Mouse (Mus musculus): ENCODE measurements around the gene Olfr9. TPM values are rescaled to one million over a fixed set of nuclear protein-coding genes. Genes with fewer than 3 reads are reported as not detected.

The Olfr9 gene
- total and polyA plus RNA-seq, 2 experiments from 2014 or later = not detected

DNA sequence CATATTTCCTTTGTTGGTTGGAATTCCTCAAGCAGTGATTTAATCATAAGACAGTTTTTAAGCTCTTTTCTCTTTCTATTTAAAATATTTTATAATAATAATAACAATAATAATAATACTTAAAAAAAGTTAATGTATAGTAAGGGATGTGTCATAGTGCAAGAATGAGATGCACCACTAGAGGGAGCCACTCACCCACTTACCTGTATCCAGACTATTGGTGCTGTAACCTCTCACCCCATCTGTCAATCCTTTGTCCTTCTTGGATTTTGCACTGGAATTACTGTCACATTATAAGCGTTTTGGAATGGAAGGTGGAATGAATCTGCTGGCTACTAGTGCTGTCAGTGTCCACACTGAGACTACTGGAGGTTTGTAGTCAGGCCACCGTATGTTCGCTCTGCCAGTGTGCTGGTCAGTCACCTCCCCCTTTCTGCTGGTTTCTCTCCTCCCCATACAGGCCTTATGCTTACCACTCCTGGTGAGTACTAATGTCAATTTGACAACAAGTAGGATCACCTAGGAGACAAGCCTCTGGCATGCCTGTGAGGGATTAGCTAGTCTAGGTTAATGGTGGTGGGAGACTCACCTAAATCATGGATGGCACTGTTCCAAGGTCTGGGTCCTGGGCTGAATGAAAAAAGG, 36.9 kb downstream of the Olfr9 start:
- H3K36me3 ChIP-seq (replicated peaks; ENCODE audit: control insufficient read depth, insufficient read depth, low read length) = no peaks in the 10 kb centered on the region
- no peak overlapping the region for H3K9ac ChIP-seq (replicated peaks; ENCODE audit: low read depth, low read length)
- no peak overlapping the region for H3K27ac ChIP-seq (ENCODE audit: low read depth)
- H3K4me2 ChIP-seq (ENCODE audit: low read depth, low read length) = no peak overlapping the region
- no peaks in the 10 kb centered on the region for H3K27me3 ChIP-seq (ENCODE audit: control insufficient read depth, insufficient read depth, low read length)
- ATAC-seq (ENCODE audit: insufficient read depth, low read depth) (no peak), DNase-seq (ENCODE audit: low spot score) (no peak)
- no peaks in the 10 kb centered on the region for H3K4me1 ChIP-seq (ENCODE audit: control insufficient read depth, insufficient read depth)
- peak; percentile 57 for TF ChIP-seq CTCF (IDR thresholded peaks at IDR 0.05; ENCODE audit: low read depth)
- TF ChIP-seq EP300 (IDR thresholded peaks at IDR 0.05; ENCODE audit: low read depth) = no peak
- no peaks in the 10 kb centered on the region for H3K9me3 ChIP-seq (replicated peaks; ENCODE audit: control insufficient read depth, low read length)
- WGBS = 58% methylated on average over 3 of the region's 3 CpGs
- H3K4me3 ChIP-seq (ENCODE audit: low read depth, low read length) = no peak overlapping the region

DNA sequence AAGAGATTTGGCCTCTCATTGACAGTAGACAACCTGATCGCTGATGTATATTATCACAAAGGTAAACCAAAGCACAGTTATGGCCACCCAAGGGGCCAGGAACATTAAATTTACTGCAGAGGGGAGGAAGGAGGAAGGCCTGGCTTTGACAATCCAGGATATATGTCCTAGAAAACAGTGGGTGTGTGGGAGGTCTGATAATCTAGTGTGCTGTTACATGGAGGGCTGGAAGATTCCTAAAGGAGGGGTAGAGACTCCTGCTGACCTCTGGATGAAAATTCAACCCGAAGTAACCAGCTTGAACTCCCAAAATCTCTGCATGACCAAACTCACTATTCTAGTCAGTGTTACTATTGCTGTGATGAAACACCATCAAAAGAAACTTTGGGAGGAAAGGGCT, 39.1 kb downstream of the Olfr9 start:
- 74% methylated on average over 2 of the region's 2 CpGs for WGBS
- TF ChIP-seq EP300 (IDR thresholded peaks at IDR 0.05; ENCODE audit: low read depth) (no peak), CTCF (IDR thresholded peaks at IDR 0.05; ENCODE audit: low read depth) (no peak)
- Histone ChIP-seq H3K9ac (replicated peaks; ENCODE audit: low read depth, low read length) (no peak overlapping the region), H3K36me3 (replicated peaks; ENCODE audit: control insufficient read depth, insufficient read depth, low read length) (no peaks in the 10 kb centered on the region), H3K27ac (ENCODE audit: low read depth) (no peak overlapping the region), H3K9me3 (replicated peaks; ENCODE audit: control insufficient read depth, low read length) (no peaks in the 10 kb centered on the region), H3K4me3 (ENCODE audit: low read depth, low read length) (no peak overlapping the region), H3K4me1 (ENCODE audit: control insufficient read depth, insufficient read depth) (no peaks in the 10 kb centered on the region), H3K27me3 (ENCODE audit: control insufficient read depth, insufficient read depth, low read length) (no peaks in the 10 kb centered on the region), H3K4me2 (ENCODE audit: low read depth, low read length) (no peak overlapping the region)
- DNase-seq (ENCODE audit: low spot score) (no peak), ATAC-seq (ENCODE audit: insufficient read depth, low read depth) (no peak)

DNA sequence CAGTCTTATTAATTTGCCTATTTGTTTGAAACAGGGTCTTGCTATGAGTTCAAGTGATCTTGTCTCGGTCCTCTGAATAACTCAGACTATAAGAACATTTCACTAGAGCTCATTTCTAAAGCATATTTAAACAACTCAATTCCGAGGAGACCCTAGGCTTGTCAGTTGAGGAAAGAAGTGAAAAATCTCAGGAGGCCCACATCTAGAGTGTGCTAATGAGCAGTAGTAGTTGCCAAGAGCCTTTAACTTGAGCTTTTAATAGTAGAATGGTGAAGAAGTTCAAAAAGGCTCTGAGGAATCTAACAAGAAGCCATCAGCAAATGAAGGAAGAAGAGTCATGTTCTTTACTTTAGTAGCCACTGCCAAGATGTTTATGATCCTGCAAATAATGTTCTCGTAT, 50.6 kb downstream of the Olfr9 start, which contains the start of gene Olfr764-ps1:
Gene Olfr764-ps1, minus strand, starts transcription at position 101 of the 400 bp plus-strand sequence.
- Histone ChIP-seq H3K4me3 (ENCODE audit: low read depth, low read length) (no peak within 1 kb of the TSS), H3K4me1 (ENCODE audit: control insufficient read depth, insufficient read depth) (no peaks in the 10 kb centered on the region), H3K27me3 (ENCODE audit: control insufficient read depth, insufficient read depth, low read length) (no peaks in the 10 kb centered on the region), H3K9ac (replicated peaks; ENCODE audit: low read depth, low read length) (no peak within 1 kb of the TSS), H3K36me3 (replicated peaks; ENCODE audit: control insufficient read depth, insufficient read depth, low read length) (no peaks in the 10 kb centered on the region), H3K9me3 (replicated peaks; ENCODE audit: control insufficient read depth, low read length) (no peaks in the 10 kb centered on the region), H3K4me2 (ENCODE audit: low read depth, low read length) (no peak within 1 kb of the TSS), H3K27ac (ENCODE audit: low read depth) (no peak within 1 kb of the TSS)
- TF ChIP-seq EP300 (IDR thresholded peaks at IDR 0.05; ENCODE audit: low read depth) (no peak), CTCF (IDR thresholded peaks at IDR 0.05; ENCODE audit: low read depth) (no peak)
- WGBS = 57% methylated on average over 3 of the region's 3 CpGs
- no peak for DNase-seq (ENCODE audit: low spot score)
- ATAC-seq (ENCODE audit: insufficient read depth, low read depth) = no peak

Other genes with a start within 250 kb of the Olfr9 start
- 4.8 and 6.8 TPM in 2 replicates for gene Dgka, start 244.6 kb upstream of the Olfr9 start, total RNA-seq (2014; rRNA removed; ENCODE audit: low replicate concordance)
- gene Dgka, start 244.6 kb upstream of the Olfr9 start, polyA plus RNA-seq (2015; fragmentation: Nextera tagmentation; extraction: Ambion mirVana) = 4.8 and 5.2 TPM in 2 replicates
- gene Pym1, start 241.5 kb upstream of the Olfr9 start, total RNA-seq (2014; rRNA removed; ENCODE audit: low replicate concordance) = 37.1 and 49.2 TPM in 2 replicates
- gene Pym1, start 241.5 kb upstream of the Olfr9 start, polyA plus RNA-seq (2015; fragmentation: Nextera tagmentation; extraction: Ambion mirVana) = 13.7 and 16.5 TPM in 2 replicates
- 5.1 and 9.0 TPM in 2 replicates for gene Mmp19, start 198.5 kb upstream of the Olfr9 start, total RNA-seq (2014; rRNA removed; ENCODE audit: low replicate concordance)
- 1.00 and 1.5 TPM in 2 replicates for gene Mmp19, start 198.5 kb upstream of the Olfr9 start, polyA plus RNA-seq (2015; fragmentation: Nextera tagmentation; extraction: Ambion mirVana)
- 28.6 and 29.7 TPM in 2 replicates for gene Dnajc14, start 185.4 kb upstream of the Olfr9 start, total RNA-seq (2014; rRNA removed; ENCODE audit: low replicate concordance)
- 27.6 and 29.8 TPM in 2 replicates for gene Dnajc14, start 185.4 kb upstream of the Olfr9 start, polyA plus RNA-seq (2015; fragmentation: Nextera tagmentation; extraction: Ambion mirVana)
- 17.9 and 24.4 TPM in 2 replicates for gene Tmem198b, start 185.1 kb upstream of the Olfr9 start, total RNA-seq (2014; rRNA removed; ENCODE audit: low replicate concordance)
- gene Tmem198b, start 185.1 kb upstream of the Olfr9 start, polyA plus RNA-seq (2015; fragmentation: Nextera tagmentation; extraction: Ambion mirVana) = 11.1 and 11.6 TPM in 2 replicates
- 19.4 and 20.0 TPM in 2 replicates for gene Sarnp, start 172.1 kb upstream of the Olfr9 start, total RNA-seq (2014; rRNA removed; ENCODE audit: low replicate concordance)
- 135 and 141 TPM in 2 replicates for gene Sarnp, start 172.1 kb upstream of the Olfr9 start, polyA plus RNA-seq (2015; fragmentation: Nextera tagmentation; extraction: Ambion mirVana)
- gene Ormdl2, start 167.8 kb upstream of the Olfr9 start, total RNA-seq (2014; rRNA removed; ENCODE audit: low replicate concordance) = 27.6 and 32.1 TPM in 2 replicates
- gene Ormdl2, start 167.8 kb upstream of the Olfr9 start, polyA plus RNA-seq (2015; fragmentation: Nextera tagmentation; extraction: Ambion mirVana) = 20.2 and 26.7 TPM in 2 replicates
- gene Gdf11, start 97.7 kb upstream of the Olfr9 start, total RNA-seq (2014; rRNA removed; ENCODE audit: low replicate concordance) = 1.6 and 6.7 TPM in 2 replicates
- 1.5 and 1.7 TPM in 2 replicates for gene Gdf11, start 97.7 kb upstream of the Olfr9 start, polyA plus RNA-seq (2015; fragmentation: Nextera tagmentation; extraction: Ambion mirVana)
- 32.9 and 72.6 TPM in 2 replicates for gene Cd63, start 88.4 kb upstream of the Olfr9 start, total RNA-seq (2014; rRNA removed; ENCODE audit: low replicate concordance)
- gene Cd63, start 88.4 kb upstream of the Olfr9 start, polyA plus RNA-seq (2015; fragmentation: Nextera tagmentation; extraction: Ambion mirVana) = 381 and 398 TPM in 2 replicates
- gene Rdh5, start 66.5 kb upstream of the Olfr9 start, total RNA-seq (2014; rRNA removed; ENCODE audit: low replicate concordance) = 7.6 and 14.3 TPM in 2 replicates
- 9.3 and 11.1 TPM in 2 replicates for gene Rdh5, start 66.5 kb upstream of the Olfr9 start, polyA plus RNA-seq (2015; fragmentation: Nextera tagmentation; extraction: Ambion mirVana)
- 121 and 130 TPM in 2 replicates for gene Bloc1s1, start 65.4 kb upstream of the Olfr9 start, total RNA-seq (2014; rRNA removed; ENCODE audit: low replicate concordance)
- gene Bloc1s1, start 65.4 kb upstream of the Olfr9 start, polyA plus RNA-seq (2015; fragmentation: Nextera tagmentation; extraction: Ambion mirVana) = 292 and 295 TPM in 2 replicates
- gene Itga7, start 55.6 kb upstream of the Olfr9 start, total RNA-seq (2014; rRNA removed; ENCODE audit: low replicate concordance) = 22.3 and 41.4 TPM in 2 replicates
- gene Itga7, start 55.6 kb upstream of the Olfr9 start, polyA plus RNA-seq (2015; fragmentation: Nextera tagmentation; extraction: Ambion mirVana) = 18.5 and 22.7 TPM in 2 replicates
- not detected in 2 replicates for gene Mettl7b, start 28.4 kb upstream of the Olfr9 start, total RNA-seq (2014; rRNA removed; ENCODE audit: low replicate concordance)
- gene Mettl7b, start 28.4 kb upstream of the Olfr9 start, polyA plus RNA-seq (2015; fragmentation: Nextera tagmentation; extraction: Ambion mirVana) = not detected in 2 replicates
- gene Olfr763, start 21.4 kb downstream of the Olfr9 start, total RNA-seq (2014; rRNA removed; ENCODE audit: low replicate concordance) = not detected in 2 replicates
- not detected in 2 replicates for gene Olfr763, start 21.4 kb downstream of the Olfr9 start, polyA plus RNA-seq (2015; fragmentation: Nextera tagmentation; extraction: Ambion mirVana)
- gene Olfr764-ps1, start 50.5 kb downstream of the Olfr9 start, total RNA-seq (2014; rRNA removed; ENCODE audit: low replicate concordance) = not detected in 2 replicates
- gene Olfr764-ps1, start 50.5 kb downstream of the Olfr9 start, polyA plus RNA-seq (2015; fragmentation: Nextera tagmentation; extraction: Ambion mirVana) = not detected in 2 replicates
- gene Olfr765, start 60.6 kb downstream of the Olfr9 start, total RNA-seq (2014; rRNA removed; ENCODE audit: low replicate concordance) = not detected in 2 replicates
- gene Olfr765, start 60.6 kb downstream of the Olfr9 start, polyA plus RNA-seq (2015; fragmentation: Nextera tagmentation; extraction: Ambion mirVana) = not detected in 2 replicates
- not detected in 2 replicates for gene Olfr766-ps1, start 79.5 kb downstream of the Olfr9 start, total RNA-seq (2014; rRNA removed; ENCODE audit: low replicate concordance)
- gene Olfr766-ps1, start 79.5 kb downstream of the Olfr9 start, polyA plus RNA-seq (2015; fragmentation: Nextera tagmentation; extraction: Ambion mirVana) = not detected in 2 replicates
- gene Olfr767, start 93.5 kb downstream of the Olfr9 start, total RNA-seq (2014; rRNA removed; ENCODE audit: low replicate concordance) = not detected in 2 replicates
- gene Olfr767, start 93.5 kb downstream of the Olfr9 start, polyA plus RNA-seq (2015; fragmentation: Nextera tagmentation; extraction: Ambion mirVana) = not detected in 2 replicates
- not detected in 2 replicates for gene Olfr768, start 109.9 kb downstream of the Olfr9 start, total RNA-seq (2014; rRNA removed; ENCODE audit: low replicate concordance)
- not detected in 2 replicates for gene Olfr768, start 109.9 kb downstream of the Olfr9 start, polyA plus RNA-seq (2015; fragmentation: Nextera tagmentation; extraction: Ambion mirVana)
- not detected in 2 replicates for gene Olfr769, start 128.4 kb downstream of the Olfr9 start, total RNA-seq (2014; rRNA removed; ENCODE audit: low replicate concordance)
- not detected in 2 replicates for gene Olfr769, start 128.4 kb downstream of the Olfr9 start, polyA plus RNA-seq (2015; fragmentation: Nextera tagmentation; extraction: Ambion mirVana)
- not detected in 2 replicates for gene Olfr770, start 149.6 kb downstream of the Olfr9 start, total RNA-seq (2014; rRNA removed; ENCODE audit: low replicate concordance)
- gene Olfr770, start 149.6 kb downstream of the Olfr9 start, polyA plus RNA-seq (2015; fragmentation: Nextera tagmentation; extraction: Ambion mirVana) = not detected in 2 replicates
- gene Olfr771, start 175.3 kb downstream of the Olfr9 start, total RNA-seq (2014; rRNA removed; ENCODE audit: low replicate concordance) = not detected in 2 replicates
- gene Olfr771, start 175.3 kb downstream of the Olfr9 start, polyA plus RNA-seq (2015; fragmentation: Nextera tagmentation; extraction: Ambion mirVana) = not detected in 2 replicates
- gene Olfr772, start 188.5 kb downstream of the Olfr9 start, total RNA-seq (2014; rRNA removed; ENCODE audit: low replicate concordance) = not detected in 2 replicates
- not detected in 2 replicates for gene Olfr772, start 188.5 kb downstream of the Olfr9 start, polyA plus RNA-seq (2015; fragmentation: Nextera tagmentation; extraction: Ambion mirVana)
- gene Olfr773, start 198.0 kb downstream of the Olfr9 start, total RNA-seq (2014; rRNA removed; ENCODE audit: low replicate concordance) = not detected in 2 replicates
- not detected in 2 replicates for gene Olfr773, start 198.0 kb downstream of the Olfr9 start, polyA plus RNA-seq (2015; fragmentation: Nextera tagmentation; extraction: Ambion mirVana)
- not detected in 2 replicates for gene Olfr774, start 246.8 kb downstream of the Olfr9 start, total RNA-seq (2014; rRNA removed; ENCODE audit: low replicate concordance)
- not detected in 2 replicates for gene Olfr774, start 246.8 kb downstream of the Olfr9 start, polyA plus RNA-seq (2015; fragmentation: Nextera tagmentation; extraction: Ambion mirVana)

Measured in heart, postnatal 0 days (tissue).